Mouse (Mus musculus): Measurements from ENCODE around the gene Plch2. TPM values are rescaled to one million over a fixed set of nuclear protein-coding genes. Genes with fewer than 3 reads are reported as not detected.

Gene Plch2
- polyA plus RNA-seq, 1 experiment: not detected

DNA sequence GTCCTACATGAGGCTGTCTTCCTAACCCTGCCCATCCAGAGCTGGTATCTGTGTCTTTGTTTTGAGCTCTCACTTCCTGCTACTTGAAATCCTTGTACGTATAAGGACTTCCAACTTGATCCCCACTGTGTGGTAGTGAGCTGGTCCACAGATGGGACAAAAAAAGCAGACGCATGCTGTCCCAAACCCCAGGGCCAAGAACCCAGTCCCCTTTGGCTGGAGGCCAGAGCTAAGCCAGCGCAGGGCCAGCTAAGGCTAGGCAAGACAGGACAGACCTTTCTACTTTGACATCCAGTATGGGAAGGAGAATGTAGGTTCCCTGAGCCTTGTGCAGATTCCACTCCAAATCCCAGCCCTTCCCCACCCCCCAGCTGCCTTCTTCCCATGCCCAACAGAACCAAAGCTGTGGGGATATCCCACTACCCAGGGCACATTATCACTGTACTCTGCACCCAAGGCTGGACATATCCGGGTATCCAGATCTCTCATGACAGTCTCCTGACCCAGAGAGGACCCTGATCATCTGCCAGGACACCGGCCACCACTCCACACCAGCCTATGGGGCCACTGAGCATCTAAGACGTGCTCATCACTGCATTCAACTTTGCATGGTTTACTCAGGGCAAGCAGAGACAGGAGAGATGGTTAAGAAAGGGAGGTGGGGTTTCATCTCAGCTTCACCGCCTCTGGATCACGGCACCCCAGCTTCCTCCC lies 45.1 kb downstream of the Plch2 start:
- peaks cover 58% of the 10 kb centered on the region for H3K4me1 ChIP-seq (ENCODE audit: control insufficient read depth, insufficient read depth, low read length)
- no peak for TF ChIP-seq POLR2A (IDR thresholded peaks at IDR 0.05; ENCODE audit: insufficient read depth, low read depth, low read length)
- TF ChIP-seq CTCF (IDR thresholded peaks at IDR 0.05; ENCODE audit: insufficient read depth, low read depth, low read length): no peak

DNA sequence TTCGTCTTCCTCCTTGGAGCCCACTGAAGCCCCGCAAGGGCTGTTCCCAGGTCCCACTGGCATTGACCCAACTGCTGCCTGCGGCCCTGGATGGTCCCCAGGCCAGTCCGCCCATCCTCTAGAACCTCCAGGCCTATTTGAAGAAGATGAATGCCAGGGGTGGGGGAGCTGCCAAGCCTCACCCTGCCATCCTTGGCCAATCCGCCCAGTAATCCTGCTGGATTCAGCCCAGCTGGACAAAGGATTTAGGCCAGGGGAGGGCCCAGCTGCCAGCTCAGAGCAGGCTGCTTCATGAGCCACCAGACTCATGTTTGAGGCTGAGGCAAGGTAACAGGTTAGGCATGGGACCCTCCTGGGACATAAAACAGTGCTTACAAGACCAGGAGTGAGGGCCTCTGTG lies 45.7 kb downstream of the Plch2 start:
- WGBS: 67% methylated on average over 5 of the region's 5 CpGs

More for the DNA sequence above, 45.1 kb downstream of the Plch2 start:
- Histone ChIP-seq H3K27ac (ENCODE audit: insufficient read depth, low read depth, low read length) (no peak overlapping the region), H3K4me3 (ENCODE audit: insufficient read depth, low read depth, low read length) (no peak overlapping the region)
- 71% methylated on average over 8 of the region's 8 CpGs for WGBS

DNA sequence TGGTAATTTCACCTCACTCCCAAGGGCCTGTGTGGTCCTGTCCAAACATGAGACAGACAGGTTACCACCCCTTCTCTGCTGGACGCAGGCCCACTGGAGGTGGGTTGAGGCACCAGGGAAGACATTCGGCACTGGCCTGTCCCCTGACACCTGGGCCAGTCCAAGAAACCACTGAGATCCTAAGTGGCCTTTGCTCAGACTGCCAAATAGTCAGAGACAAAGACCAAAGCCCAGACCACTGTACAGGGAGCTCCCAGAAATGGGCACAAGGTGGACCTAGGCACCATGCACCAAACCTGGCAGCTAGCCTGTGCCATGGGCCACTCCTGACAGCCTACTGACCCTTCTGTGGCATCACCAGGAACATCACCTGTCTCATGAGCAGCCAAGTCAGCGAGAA lies 47.4 kb downstream of the Plch2 start:
- peaks cover 49% of the 10 kb centered on the region for H3K4me1 ChIP-seq (ENCODE audit: control insufficient read depth, insufficient read depth, low read length)
- 85% methylated on average over 3 of the region's 3 CpGs for WGBS
- TF ChIP-seq POLR2A (IDR thresholded peaks at IDR 0.05; ENCODE audit: insufficient read depth, low read depth, low read length) (no peak), CTCF (IDR thresholded peaks at IDR 0.05; ENCODE audit: insufficient read depth, low read depth, low read length) (no peak)
- no peak overlapping the region for H3K4me3 ChIP-seq (ENCODE audit: insufficient read depth, low read depth, low read length)
- H3K27ac ChIP-seq (ENCODE audit: insufficient read depth, low read depth, low read length): no peak overlapping the region

More for the DNA sequence above, 45.7 kb downstream of the Plch2 start:
- H3K27ac ChIP-seq (ENCODE audit: insufficient read depth, low read depth, low read length): no peak overlapping the region
- peaks cover 58% of the 10 kb centered on the region for H3K4me1 ChIP-seq (ENCODE audit: control insufficient read depth, insufficient read depth, low read length)
- TF ChIP-seq CTCF (IDR thresholded peaks at IDR 0.05; ENCODE audit: insufficient read depth, low read depth, low read length): no peak
- TF ChIP-seq POLR2A (IDR thresholded peaks at IDR 0.05; ENCODE audit: insufficient read depth, low read depth, low read length): no peak
- H3K4me3 ChIP-seq (ENCODE audit: insufficient read depth, low read depth, low read length): no peak overlapping the region

DNA sequence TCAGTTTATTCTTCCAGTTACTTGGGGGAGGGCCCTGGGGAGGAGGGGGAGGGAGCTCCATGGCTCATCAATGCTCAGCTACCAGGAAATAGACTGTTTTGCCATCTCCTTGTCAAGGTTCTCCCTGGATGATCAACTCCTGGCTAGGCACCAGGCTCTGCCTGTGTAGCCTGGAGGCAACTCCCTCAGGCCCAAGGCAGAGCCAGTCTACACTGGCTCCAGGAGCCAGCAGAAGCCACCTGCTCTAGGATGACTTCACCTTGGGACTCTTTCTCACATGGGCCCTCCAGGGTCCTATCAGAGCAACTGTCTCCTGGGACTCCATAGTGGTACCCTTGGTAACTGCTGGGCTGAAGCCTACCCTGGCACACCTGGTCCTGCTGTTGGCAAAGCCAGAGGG lies 48.5 kb downstream of the Plch2 start:
- Histone ChIP-seq H3K27ac (ENCODE audit: insufficient read depth, low read depth, low read length) (no peak overlapping the region), H3K4me3 (ENCODE audit: insufficient read depth, low read depth, low read length) (no peak overlapping the region), H3K4me1 (ENCODE audit: control insufficient read depth, insufficient read depth, low read length) (peaks cover 45% of the 10 kb centered on the region)
- no peak for TF ChIP-seq POLR2A (IDR thresholded peaks at IDR 0.05; ENCODE audit: insufficient read depth, low read depth, low read length)
- no peak for TF ChIP-seq CTCF (IDR thresholded peaks at IDR 0.05; ENCODE audit: insufficient read depth, low read depth, low read length)

DNA sequence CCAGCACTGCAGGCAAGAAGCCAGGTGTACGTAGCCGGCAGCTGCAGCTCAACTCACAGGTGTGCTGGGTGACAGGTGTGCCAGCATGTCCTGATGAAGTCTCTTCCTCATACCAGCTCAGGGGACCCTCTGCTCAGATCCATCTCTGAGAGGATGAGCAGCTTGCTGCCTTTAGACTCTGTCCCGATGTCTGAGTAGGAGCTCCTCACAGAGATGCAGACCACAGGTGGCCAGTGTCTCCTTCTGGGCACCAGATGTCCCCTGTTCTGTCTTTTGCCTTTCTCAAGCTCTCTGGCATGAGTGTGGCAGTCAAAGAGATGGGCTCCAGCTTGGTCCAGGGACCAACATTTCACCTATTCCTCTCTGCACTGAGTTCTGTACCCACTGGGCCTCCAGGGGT lies 48.9 kb downstream of the Plch2 start:
- TF ChIP-seq POLR2A (IDR thresholded peaks at IDR 0.05; ENCODE audit: insufficient read depth, low read depth, low read length) (no peak), CTCF (IDR thresholded peaks at IDR 0.05; ENCODE audit: insufficient read depth, low read depth, low read length) (no peak)
- 90% methylated on average over 3 of the region's 3 CpGs for WGBS
- peaks cover 43% of the 10 kb centered on the region for H3K4me1 ChIP-seq (ENCODE audit: control insufficient read depth, insufficient read depth, low read length)

DNA sequence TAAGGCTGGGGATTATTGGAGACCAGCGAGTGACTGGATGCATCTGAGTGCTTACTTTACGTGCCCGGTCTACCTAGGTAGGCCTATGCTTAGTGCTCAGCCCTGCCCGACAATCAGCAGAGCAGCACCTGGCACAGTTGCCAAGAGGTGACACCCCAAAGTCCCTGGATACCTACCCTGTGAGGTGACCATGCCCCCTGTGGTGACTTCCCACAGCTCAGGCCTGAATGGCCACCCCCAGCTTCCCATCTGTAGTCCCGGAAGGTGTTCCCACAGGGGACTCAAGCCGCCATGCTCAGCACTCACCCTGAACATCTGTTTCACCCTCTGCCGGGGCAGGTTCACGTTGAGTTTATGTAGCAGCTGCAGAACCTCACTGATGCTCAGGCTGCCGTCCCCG lies 50.3 kb downstream of the Plch2 start:
- 77% methylated on average over 10 of the region's 10 CpGs for WGBS
- Histone ChIP-seq H3K27ac (ENCODE audit: insufficient read depth, low read depth, low read length) (no peak overlapping the region), H3K4me1 (ENCODE audit: control insufficient read depth, insufficient read depth, low read length) (peaks cover 33% of the 10 kb centered on the region), H3K4me3 (ENCODE audit: insufficient read depth, low read depth, low read length) (no peak overlapping the region)
- no peak for TF ChIP-seq POLR2A (IDR thresholded peaks at IDR 0.05; ENCODE audit: insufficient read depth, low read depth, low read length)

More for the DNA sequence above, 48.9 kb downstream of the Plch2 start:
- Histone ChIP-seq H3K4me3 (ENCODE audit: insufficient read depth, low read depth, low read length) (no peak overlapping the region), H3K27ac (ENCODE audit: insufficient read depth, low read depth, low read length) (no peak overlapping the region)

DNA sequence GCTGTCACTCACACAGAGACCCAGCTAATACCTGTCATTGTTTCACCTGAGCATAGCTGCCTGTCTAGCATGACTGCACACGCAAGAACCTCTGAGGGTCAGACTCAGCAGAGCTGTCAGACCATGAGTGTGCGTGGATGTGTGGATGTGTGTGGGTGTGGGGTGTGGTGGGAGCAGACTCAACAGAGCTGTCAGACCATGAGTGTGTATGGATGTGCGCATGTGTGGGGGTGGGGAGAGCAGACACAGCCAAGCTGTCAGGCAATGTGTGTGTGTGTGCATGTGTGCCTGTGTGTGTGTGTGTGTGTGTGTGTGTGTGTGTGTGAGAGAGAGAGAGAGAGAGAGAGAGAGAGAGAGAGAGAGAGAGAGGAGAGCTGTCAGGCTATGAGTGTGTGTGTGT lies 51.3 kb downstream of the Plch2 start:
- Histone ChIP-seq H3K4me3 (ENCODE audit: insufficient read depth, low read depth, low read length) (no peak overlapping the region), H3K27ac (ENCODE audit: insufficient read depth, low read depth, low read length) (no peak overlapping the region), H3K4me1 (ENCODE audit: control insufficient read depth, insufficient read depth, low read length) (peaks cover 23% of the 10 kb centered on the region)
- TF ChIP-seq CTCF (IDR thresholded peaks at IDR 0.05; ENCODE audit: insufficient read depth, low read depth, low read length) (no peak), POLR2A (IDR thresholded peaks at IDR 0.05; ENCODE audit: insufficient read depth, low read depth, low read length) (no peak)
- WGBS: 65% methylated on average over 3 of the region's 3 CpGs

DNA sequence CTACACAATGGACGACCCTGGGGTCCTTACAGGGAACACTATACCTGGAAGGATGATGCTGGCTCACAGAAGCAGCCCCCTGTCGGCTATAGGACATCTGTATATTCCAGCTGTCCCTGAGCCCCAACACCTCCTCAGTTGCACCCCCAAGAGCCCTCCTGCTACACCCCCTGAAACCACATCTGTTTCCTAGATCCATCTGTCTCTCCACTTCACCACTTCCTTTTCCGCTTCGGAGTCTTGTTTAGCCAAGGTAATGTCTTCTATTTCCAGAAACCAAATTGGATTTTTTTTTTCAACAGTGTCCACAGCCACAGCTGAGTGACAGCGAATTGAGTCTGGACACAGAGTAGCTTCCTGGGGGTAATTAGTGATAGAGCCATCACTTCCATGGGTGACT lies 57.2 kb downstream of the Plch2 start:
- WGBS: 94% methylated on average over 5 of the region's 5 CpGs
- TF ChIP-seq POLR2A (IDR thresholded peaks at IDR 0.05; ENCODE audit: insufficient read depth, low read depth, low read length): no peak
- TF ChIP-seq CTCF (IDR thresholded peaks at IDR 0.05; ENCODE audit: insufficient read depth, low read depth, low read length): no peak
- H3K4me1 ChIP-seq (ENCODE audit: control insufficient read depth, insufficient read depth, low read length): peaks cover 19% of the 10 kb centered on the region
- H3K27ac ChIP-seq (ENCODE audit: insufficient read depth, low read depth, low read length): no peak overlapping the region
- H3K4me3 ChIP-seq (ENCODE audit: insufficient read depth, low read depth, low read length): no peak overlapping the region

DNA sequence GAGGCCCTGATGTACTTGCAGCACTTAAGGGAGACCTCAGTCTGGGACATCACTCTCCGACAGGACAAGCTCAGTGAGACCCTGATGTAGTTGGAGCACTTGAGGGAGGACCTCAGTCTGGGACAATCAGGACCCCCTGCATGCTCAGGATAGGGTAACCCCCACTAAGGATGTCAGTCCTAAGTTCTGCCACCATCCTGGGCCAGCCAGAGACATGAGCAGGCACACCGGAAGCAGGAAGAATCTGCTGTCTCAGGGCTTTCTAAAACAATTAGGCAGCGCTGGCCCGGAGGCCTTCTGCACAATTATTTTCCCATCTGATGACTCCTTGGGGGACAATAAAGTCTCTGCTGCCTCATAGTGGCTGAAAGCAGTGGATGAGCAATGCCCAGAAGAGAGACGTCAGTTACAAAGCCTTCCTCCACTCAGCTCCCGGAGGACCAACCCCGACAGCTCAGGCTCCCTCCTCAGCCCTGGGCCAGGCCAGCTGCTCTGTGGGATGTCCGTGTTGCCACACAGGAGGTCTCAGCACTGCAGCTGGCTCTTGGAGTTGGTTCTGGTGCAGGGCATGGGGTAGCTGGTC lies 59.9 kb downstream of the Plch2 start:
- H3K27ac ChIP-seq (ENCODE audit: insufficient read depth, low read depth, low read length): no peak overlapping the region
- 39% methylated on average over 8 of the region's 8 CpGs for WGBS
- peaks cover 19% of the 10 kb centered on the region for H3K4me1 ChIP-seq (ENCODE audit: control insufficient read depth, insufficient read depth, low read length)
- TF ChIP-seq POLR2A (IDR thresholded peaks at IDR 0.05; ENCODE audit: insufficient read depth, low read depth, low read length) (no peak), CTCF (IDR thresholded peaks at IDR 0.05; ENCODE audit: insufficient read depth, low read depth, low read length) (no peak)
- H3K4me3 ChIP-seq (ENCODE audit: insufficient read depth, low read depth, low read length): no peak overlapping the region

Data from olfactory bulb, adult 2 months (tissue).